Mouse (Mus musculus): Measurements from ENCODE around the gene Ifnb1. TPM values are rescaled to one million over a fixed set of nuclear protein-coding genes. Genes with fewer than 3 reads are reported as not detected.

Ifnb1 gene
- total and polyA plus RNA-seq, 3 experiments: not detected

DNA sequence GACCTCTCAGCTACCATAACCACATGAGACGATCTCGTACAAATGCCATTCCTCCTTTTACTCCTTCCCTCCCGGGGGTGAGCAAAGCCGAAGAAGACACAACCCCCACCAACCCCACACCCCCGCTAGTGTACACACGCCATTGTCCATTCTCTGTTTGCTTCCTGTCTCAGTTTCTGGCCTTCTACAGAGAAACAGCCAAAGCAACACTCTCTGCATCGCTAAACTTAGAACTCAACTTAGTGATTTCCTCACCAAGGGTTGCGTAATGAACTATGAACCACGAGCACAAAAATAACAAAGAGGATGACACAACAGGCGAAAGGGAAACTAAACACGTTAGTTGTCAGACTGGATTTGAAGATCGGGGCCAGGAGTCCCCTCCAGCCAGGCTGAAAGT is 14.8 kb upstream of the Ifnb1 start:
- Histone ChIP-seq H3K9me3 (replicated peaks; ENCODE audit: low read length) (no peaks in the 10 kb centered on the region), H3K4me3 (replicated peaks in 1 of 3; ENCODE audit: low read depth in 2 of 3, low read length in 2 of 3, poor library complexity in 1 of 3) (peak overlapping the region in 1 of 3 experiments; percentile 3), H3K4me1 (ENCODE audit: control insufficient read depth in 1 of 2, insufficient read depth in 2 of 2) (peaks cover 3 to 14% of the 10 kb centered on the region in 2 experiments; a peak in 3 of 4 replicates), H3K36me3 (replicated peaks in 1 of 2; ENCODE audit: control insufficient read depth in 1 of 2, insufficient read depth in 1 of 2, low read length in 1 of 2) (no peaks in the 10 kb centered on the region), H3K79me2 (replicated peaks; ENCODE audit: control insufficient read depth, extremely low read depth, insufficient read depth, poor library complexity, severe bottlenecking) (no peaks in the 10 kb centered on the region), H3K4me2 (ENCODE audit: insufficient read depth, low read depth, poor library complexity, severe bottlenecking) (peak overlapping the region; percentile 54), H3K27me3 (replicated peaks) (no peaks in the 10 kb centered on the region), H3K27ac (ENCODE audit: insufficient read depth, low read depth) (no peak overlapping the region), H3K9ac (ENCODE audit: insufficient read depth, low read depth) (0 out of 2 replicates have a peak overlapping the region, but pooled peaks have one; percentile 18)
- dilution Hi-C loops (cut with MboI; ENCODE audit: extremely low pct_ligation_motif_present, extremely low pct_unique_long_range_greater_than_20kb, low sequenced_read_pairs): no loop called here
- TF ChIP-seq BHLHE40 (IDR thresholded peaks at IDR 0.05; ENCODE audit: low read depth, low read length) (no peak), IRF4 (IDR thresholded peaks at IDR 0.05; ENCODE audit: low read depth, low read length) (0 out of 2 replicates have a peak, but pooled peaks have one; percentile 19), ETS1 (conservative IDR thresholded peaks at IDR 0.05; ENCODE audit: low read depth, low read length) (peak; percentile 82), MEF2A (IDR thresholded peaks at IDR 0.05; ENCODE audit: borderline replicate concordance, low read depth, low read length) (peak; percentile 84)
- no peak for DNase-seq (ENCODE audit: extremely low read depth)
- in situ Hi-C loops (cut with MboI; ENCODE audit: low pct_ligation_motif_present, low pct_unique_long_range_greater_than_20kb, low sequenced_read_pairs): loop anchor here (10.0 to 25.0 kb wide), 4 partner anchors 175 to 1173 kb away; no protein-coding TSS in a partner anchor

DNA sequence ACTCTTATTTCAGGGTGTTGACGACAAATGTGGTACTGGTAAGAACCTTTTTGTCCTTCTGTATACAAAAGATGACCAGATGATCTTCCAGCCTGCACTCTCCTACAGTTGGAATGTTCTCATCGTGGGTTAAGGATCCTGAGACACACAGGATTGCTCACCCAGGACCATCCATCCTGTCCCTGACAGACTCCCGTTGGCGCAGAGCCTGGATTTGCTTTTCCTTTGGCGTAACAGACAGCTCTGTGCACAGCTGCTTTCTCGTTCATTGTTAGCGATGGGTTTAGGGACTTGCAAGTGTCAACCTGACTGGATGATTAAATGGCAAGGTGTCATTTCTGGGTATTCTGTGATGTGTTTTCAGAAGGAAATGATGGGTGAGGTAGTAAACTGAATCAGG is 14.1 kb upstream of the Ifnb1 start:
- H3K4me3 ChIP-seq (replicated peaks in 1 of 3; ENCODE audit: low read depth in 2 of 3, low read length in 2 of 3, poor library complexity in 1 of 3): no peak overlapping the region
- DNase-seq (ENCODE audit: extremely low read depth): no peak
- dilution Hi-C loops (cut with MboI; ENCODE audit: extremely low pct_ligation_motif_present, extremely low pct_unique_long_range_greater_than_20kb, low sequenced_read_pairs) (no loop called here), in situ Hi-C loops (cut with MboI; ENCODE audit: low pct_ligation_motif_present, low pct_unique_long_range_greater_than_20kb, low sequenced_read_pairs) (loop anchor here (10.0 to 25.0 kb wide), 4 partner anchors 174 to 1172 kb away; no protein-coding TSS in a partner anchor)
- no peaks in the 10 kb centered on the region for H3K79me2 ChIP-seq (replicated peaks; ENCODE audit: control insufficient read depth, extremely low read depth, insufficient read depth, poor library complexity, severe bottlenecking)
- peaks cover 3 to 14% of the 10 kb centered on the region in 2 experiments; a peak in 3 of 4 replicates for H3K4me1 ChIP-seq (ENCODE audit: control insufficient read depth in 1 of 2, insufficient read depth in 2 of 2)
- no peak overlapping the region; the same call in 1 of the 2 replicates for H3K4me2 ChIP-seq (ENCODE audit: insufficient read depth, low read depth, poor library complexity, severe bottlenecking)
- H3K27ac ChIP-seq (ENCODE audit: insufficient read depth, low read depth): no peak overlapping the region
- TF ChIP-seq ZC3H11A (IDR thresholded peaks at IDR 0.05; ENCODE audit: low read depth, low read length): no peak
- TF ChIP-seq SIN3A (IDR thresholded peaks at IDR 0.05; ENCODE audit: low read length): no peak
- H3K36me3 ChIP-seq (replicated peaks in 1 of 2; ENCODE audit: control insufficient read depth in 1 of 2, insufficient read depth in 1 of 2, low read length in 1 of 2): no peaks in the 10 kb centered on the region
- 0 out of 2 replicates have a peak overlapping the region, but pooled peaks have one; percentile 18 for H3K9ac ChIP-seq (ENCODE audit: insufficient read depth, low read depth)
- no peaks in the 10 kb centered on the region for H3K27me3 ChIP-seq (replicated peaks)
- no peaks in the 10 kb centered on the region for H3K9me3 ChIP-seq (replicated peaks; ENCODE audit: low read length)

DNA sequence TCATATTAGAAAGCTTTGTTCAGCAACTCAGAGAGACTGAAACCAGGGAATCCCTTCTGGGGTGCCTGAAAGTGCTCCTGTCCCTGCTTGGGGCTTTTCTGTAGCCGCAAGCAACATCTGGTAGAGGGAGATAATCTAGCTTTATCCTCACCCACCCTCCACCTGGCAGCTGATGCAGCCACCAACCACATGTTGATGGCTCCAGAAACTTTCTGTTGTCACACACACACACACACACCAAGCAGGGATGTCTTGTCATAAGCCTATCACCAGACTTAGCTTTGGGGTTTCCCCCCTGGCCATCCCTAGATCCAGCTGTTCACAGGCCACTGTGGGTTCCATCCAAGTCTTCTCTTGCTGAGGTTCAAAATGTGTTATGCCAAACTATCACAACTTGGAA is 13.2 kb upstream of the Ifnb1 start:
- H3K9me3 ChIP-seq (replicated peaks; ENCODE audit: low read length): no peaks in the 10 kb centered on the region
- H3K27me3 ChIP-seq (replicated peaks): no peaks in the 10 kb centered on the region
- no peaks in the 10 kb centered on the region for H3K36me3 ChIP-seq (replicated peaks in 1 of 2; ENCODE audit: control insufficient read depth in 1 of 2, insufficient read depth in 1 of 2, low read length in 1 of 2)
- no peak overlapping the region for H3K4me2 ChIP-seq (ENCODE audit: insufficient read depth, low read depth, poor library complexity, severe bottlenecking)
- no peak overlapping the region for H3K9ac ChIP-seq (ENCODE audit: insufficient read depth, low read depth)
- TF ChIP-seq BHLHE40 (IDR thresholded peaks at IDR 0.05; ENCODE audit: low read depth, low read length) (peak; percentile 12; the same call in 1 of the 2 replicates), MEF2A (IDR thresholded peaks at IDR 0.05; ENCODE audit: borderline replicate concordance, low read depth, low read length) (no peak), USF1 (IDR thresholded peaks at IDR 0.05; ENCODE audit: low read depth, low read length) (no peak), NRF1 (IDR thresholded peaks at IDR 0.05; ENCODE audit: low read depth, low read length) (no peak), ETS1 (conservative IDR thresholded peaks at IDR 0.05; ENCODE audit: low read depth, low read length) (peak; percentile 35; the same call in 1 of the 2 replicates)
- DNase-seq (ENCODE audit: extremely low read depth): no peak
- no peak overlapping the region for H3K4me3 ChIP-seq (replicated peaks in 1 of 3; ENCODE audit: low read depth in 2 of 3, low read length in 2 of 3, poor library complexity in 1 of 3)
- in situ Hi-C loops (cut with MboI; ENCODE audit: low pct_ligation_motif_present, low pct_unique_long_range_greater_than_20kb, low sequenced_read_pairs): loop anchor here (10.0 to 25.0 kb wide), 4 partner anchors 173 to 1171 kb away; no protein-coding TSS in a partner anchor
- peaks cover 3 to 14% of the 10 kb centered on the region in 2 experiments; a peak in 3 of 4 replicates for H3K4me1 ChIP-seq (ENCODE audit: control insufficient read depth in 1 of 2, insufficient read depth in 2 of 2)
- no peak overlapping the region for H3K27ac ChIP-seq (ENCODE audit: insufficient read depth, low read depth)
- dilution Hi-C loops (cut with MboI; ENCODE audit: extremely low pct_ligation_motif_present, extremely low pct_unique_long_range_greater_than_20kb, low sequenced_read_pairs): no loop called here
- H3K79me2 ChIP-seq (replicated peaks; ENCODE audit: control insufficient read depth, extremely low read depth, insufficient read depth, poor library complexity, severe bottlenecking): no peaks in the 10 kb centered on the region
